Mouse (Mus musculus) lung, adult 2 months (tissue): ENCODE results near the gene Hnrnph2.

Source experiments
- CTCF ChIP-seq: fragments of 200-500 bp; IDR thresholded peaks from 2 replicates; pipeline ENCODE4 v1.5.1; 2011; ENCODE audit warnings: mild to moderate bottlenecking, low read length, control low read depth; ENCODE audit not compliant: insufficient read depth
- POLR2A ChIP-seq: fragments of 200-500 bp; IDR thresholded peaks from 2 replicates; pipeline ENCODE4 v1.6.1; 2011; ENCODE audit warnings: low read depth, mild to moderate bottlenecking, control low read depth, low read length, borderline replicate concordance; ENCODE audit errors: extremely low read depth

DNA sequence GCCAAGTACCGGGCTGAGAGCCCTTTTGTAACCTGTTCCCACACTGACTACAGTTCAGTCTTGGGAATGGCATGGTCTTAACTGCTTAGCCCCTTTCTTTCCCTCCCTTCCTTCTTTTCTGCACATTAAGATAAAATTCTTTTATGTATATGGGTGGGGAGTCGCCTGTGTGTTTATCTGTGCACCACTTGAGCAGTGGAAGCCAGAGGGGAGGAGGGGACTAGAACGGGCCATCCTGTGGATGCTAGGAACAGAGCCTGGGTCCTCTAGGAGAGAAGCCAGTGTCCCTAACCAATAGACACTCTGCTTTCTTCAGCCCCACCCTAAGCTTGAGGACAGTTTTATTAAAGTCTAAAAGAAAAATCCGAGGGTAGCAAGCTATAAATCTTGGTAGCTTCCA, 10.0 kb downstream of the Hnrnph2 start:
- no peak for TF ChIP-seq POLR2A
- TF ChIP-seq CTCF, result no peak
